Mouse (Mus musculus): ENCODE measurements around the gene Sohlh2. TPM values are rescaled to one million over a fixed set of nuclear protein-coding genes. Genes with fewer than 3 reads are reported as not detected.

Sohlh2 gene
- total and polyA plus RNA-seq, 2 experiments from 2014 or later = not detected

DNA sequence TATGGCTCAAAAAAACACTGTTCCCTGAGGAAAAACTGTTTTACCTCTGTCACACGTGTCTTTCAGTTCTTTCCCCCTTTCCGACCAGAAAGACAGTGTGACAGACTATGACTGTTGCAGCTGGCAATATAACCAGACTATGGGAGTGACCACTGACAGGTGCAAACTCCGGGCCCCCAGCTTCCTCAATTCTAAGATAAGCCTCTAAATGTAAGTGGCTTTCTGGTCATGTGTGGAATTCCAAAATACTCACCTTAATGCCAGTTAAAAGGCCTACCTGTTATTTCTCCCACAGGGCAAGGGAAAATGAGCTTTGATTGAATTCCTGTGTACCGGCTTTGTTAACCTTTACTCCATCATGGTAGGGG lies 45.4 kb downstream of the Sohlh2 start:
- WGBS = 17% methylated on average over 4 of the region's 4 CpGs
- H3K4me2 ChIP-seq (ENCODE audit: low read depth, low read length, poor library complexity, severe bottlenecking) = peak overlapping the region; percentile 35; the same call in 1 of the 2 replicates
- no peaks in the 10 kb centered on the region for H3K27me3 ChIP-seq (ENCODE audit: insufficient read depth, low read length)
- no peak overlapping the region for H3K9ac ChIP-seq (replicated peaks; ENCODE audit: low read length, poor library complexity, severe bottlenecking)
- no peaks in the 10 kb centered on the region for H3K36me3 ChIP-seq (ENCODE audit: insufficient read depth, low read length)
- H3K27ac ChIP-seq (ENCODE audit: low read depth, low read length) = no peak overlapping the region
- no peak for TF ChIP-seq CTCF (IDR thresholded peaks at IDR 0.05)
- H3K4me3 ChIP-seq (ENCODE audit: low read depth, low read length) = no peak overlapping the region
- H3K4me1 ChIP-seq (ENCODE audit: insufficient read depth, low read length) = peaks cover 5% of the 10 kb centered on the region; the same call in 1 of the 2 replicates
- DNase-seq (ENCODE audit: low spot score) (no peak), ATAC-seq (ENCODE audit: low FRiP score) (no peak)
- H3K9me3 ChIP-seq (ENCODE audit: low read length) = no peaks in the 10 kb centered on the region

DNA sequence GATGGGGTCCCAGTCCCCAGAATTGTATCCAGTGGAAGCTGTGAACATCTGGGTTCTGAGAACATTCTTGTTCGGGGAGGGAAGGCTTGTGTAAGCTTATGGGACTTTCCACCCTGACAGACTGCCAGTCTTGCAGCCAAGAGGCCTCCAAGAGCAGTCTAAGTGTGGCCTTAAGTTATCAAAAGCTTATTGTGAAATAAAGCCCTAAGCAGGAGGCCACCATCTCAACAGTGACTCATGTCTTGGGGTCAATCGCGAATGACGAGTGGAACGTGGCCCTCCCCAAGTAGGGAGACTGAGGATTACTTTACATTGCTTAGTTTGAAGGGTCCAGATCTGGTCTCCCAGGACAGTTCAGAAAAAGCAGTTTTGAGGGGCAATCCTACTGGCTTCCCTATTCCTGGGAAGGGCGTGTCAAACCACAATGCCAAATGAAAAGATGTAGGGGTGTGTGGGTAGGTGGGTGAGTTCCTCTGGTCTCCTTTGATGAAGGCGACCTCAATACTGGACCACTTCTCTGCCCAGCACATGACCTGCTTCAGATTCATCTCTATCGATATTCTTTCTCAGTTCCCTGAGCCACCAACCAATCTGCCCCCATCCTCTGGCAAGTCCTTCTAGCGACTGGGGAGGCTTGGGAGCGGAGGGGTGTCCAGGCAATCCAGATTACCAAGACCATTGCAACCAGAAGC lies 60.0 kb downstream of the Sohlh2 start, which contains the start of gene Dclk1:
Gene Dclk1, plus strand, starts transcription at position 635 of the 692 bp plus-strand sequence.
- WGBS = 29% methylated on average over 10 of the region's 10 CpGs
- H3K4me1 ChIP-seq (ENCODE audit: insufficient read depth, low read length) = peaks cover 8% of the 10 kb centered on the region; the same call in 1 of the 2 replicates
- H3K27me3 ChIP-seq (ENCODE audit: insufficient read depth, low read length) = no peaks in the 10 kb centered on the region
- no peaks in the 10 kb centered on the region for H3K9me3 ChIP-seq (ENCODE audit: low read length)
- H3K4me2 ChIP-seq (ENCODE audit: low read depth, low read length, poor library complexity, severe bottlenecking) = peak within 1 kb of the TSS; percentile 73
- DNase-seq (ENCODE audit: low spot score) (no peak), ATAC-seq (ENCODE audit: low FRiP score) (no peak; the same call in 1 of the 2 replicates)
- no peaks in the 10 kb centered on the region for H3K36me3 ChIP-seq (ENCODE audit: insufficient read depth, low read length)
- peak within 1 kb of the TSS; percentile 68 for H3K4me3 ChIP-seq (ENCODE audit: low read depth, low read length)
- H3K9ac ChIP-seq (replicated peaks; ENCODE audit: low read length, poor library complexity, severe bottlenecking) = peak within 1 kb of the TSS; percentile 88
- peak within 1 kb of the TSS; percentile 98 for H3K27ac ChIP-seq (ENCODE audit: low read depth, low read length)
- no peak for TF ChIP-seq CTCF (IDR thresholded peaks at IDR 0.05)

DNA sequence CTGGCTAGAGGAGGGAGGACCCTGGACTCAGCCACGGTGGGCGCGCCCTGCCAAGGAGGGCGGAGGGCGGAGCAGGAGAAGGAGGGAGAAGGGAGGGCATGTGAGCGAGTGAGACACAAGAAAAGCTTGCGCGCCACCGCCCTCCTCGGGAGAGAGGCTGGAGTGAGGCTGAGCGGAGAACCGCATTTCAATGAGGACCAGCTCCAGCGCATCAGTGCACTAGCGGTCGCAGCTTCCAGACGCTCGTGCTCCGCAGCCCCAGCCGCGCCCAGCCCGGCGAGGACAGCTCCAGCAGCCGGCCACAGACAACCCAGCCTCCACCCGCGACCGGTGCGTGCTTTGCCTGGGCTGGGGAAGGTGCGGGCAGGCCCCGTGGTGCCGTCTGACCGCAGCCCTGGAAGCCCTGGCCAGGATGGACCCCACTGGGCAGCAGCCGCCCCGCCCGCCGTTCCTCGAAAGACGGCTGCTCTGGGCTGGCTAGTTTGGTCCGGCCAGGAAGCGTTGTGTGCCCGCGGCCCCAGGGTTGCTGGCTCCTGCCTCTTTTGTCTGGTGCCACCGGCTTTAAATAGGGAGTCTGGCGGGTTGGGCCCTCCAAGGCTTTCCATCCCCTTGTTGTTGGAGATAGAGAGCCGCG lies 60.7 kb downstream of the Sohlh2 start:
- Histone ChIP-seq H3K4me3 (ENCODE audit: low read depth, low read length) (peak overlapping the region; percentile 68), H3K4me2 (ENCODE audit: low read depth, low read length, poor library complexity, severe bottlenecking) (peak overlapping the region; percentile 73), H3K9me3 (ENCODE audit: low read length) (no peaks in the 10 kb centered on the region), H3K4me1 (ENCODE audit: insufficient read depth, low read length) (peaks cover 8% of the 10 kb centered on the region; the same call in 1 of the 2 replicates), H3K36me3 (ENCODE audit: insufficient read depth, low read length) (0 out of 2 replicates have a peak, but pooled peaks cover 5% of the 10 kb centered on the region), H3K9ac (replicated peaks; ENCODE audit: low read length, poor library complexity, severe bottlenecking) (peak overlapping the region; percentile 88), H3K27ac (ENCODE audit: low read depth, low read length) (peak overlapping the region; percentile 98), H3K27me3 (ENCODE audit: insufficient read depth, low read length) (no peaks in the 10 kb centered on the region)
- ATAC-seq (ENCODE audit: low FRiP score) (peak; percentile 94), DNase-seq (ENCODE audit: low spot score) (peak; percentile 96)
- WGBS = 0% methylated on average over 36 of the region's 45 CpGs
- TF ChIP-seq CTCF (IDR thresholded peaks at IDR 0.05) = peak; percentile 72

DNA sequence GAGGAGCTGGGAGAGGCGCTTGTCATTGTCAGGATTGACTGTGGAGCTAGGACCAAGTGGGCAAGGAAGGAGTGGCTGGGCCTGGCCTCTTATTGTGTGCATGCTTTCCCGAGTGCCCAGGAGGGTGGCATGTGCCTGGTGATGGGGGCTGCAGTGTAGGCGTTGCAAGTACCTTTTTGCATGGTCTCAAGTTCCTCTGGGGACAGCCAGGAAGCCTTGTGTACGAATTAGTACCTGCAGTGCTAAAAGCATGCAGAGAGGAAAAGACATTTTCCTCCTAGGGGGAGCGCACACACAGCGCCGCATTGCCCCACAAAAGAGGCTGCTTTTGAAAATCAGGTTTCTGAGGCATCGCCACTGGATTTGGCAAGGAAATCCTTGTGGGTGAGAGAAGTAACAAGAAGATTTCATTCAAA lies 61.2 kb downstream of the Sohlh2 start:
- WGBS = 4% methylated on average over 8 of the region's 8 CpGs
- TF ChIP-seq CTCF (IDR thresholded peaks at IDR 0.05) = peak; percentile 25; the same call in 1 of the 2 replicates
- H3K4me1 ChIP-seq (ENCODE audit: insufficient read depth, low read length) = peaks cover 8% of the 10 kb centered on the region; the same call in 1 of the 2 replicates
- H3K4me2 ChIP-seq (ENCODE audit: low read depth, low read length, poor library complexity, severe bottlenecking) = peak overlapping the region; percentile 73
- no peak for DNase-seq (ENCODE audit: low spot score)
- H3K27me3 ChIP-seq (ENCODE audit: insufficient read depth, low read length) = no peaks in the 10 kb centered on the region
- no peaks in the 10 kb centered on the region for H3K9me3 ChIP-seq (ENCODE audit: low read length)
- H3K4me3 ChIP-seq (ENCODE audit: low read depth, low read length) = peak overlapping the region; percentile 68
- peak overlapping the region; percentile 88 for H3K9ac ChIP-seq (replicated peaks; ENCODE audit: low read length, poor library complexity, severe bottlenecking)
- peak overlapping the region; percentile 98 for H3K27ac ChIP-seq (ENCODE audit: low read depth, low read length)
- peak; percentile 66 for ATAC-seq (ENCODE audit: low FRiP score)
- 0 out of 2 replicates have a peak, but pooled peaks cover 6% of the 10 kb centered on the region for H3K36me3 ChIP-seq (ENCODE audit: insufficient read depth, low read length)

- Histone ChIP-seq H3K4me2 (ENCODE audit: low read depth, low read length, poor library complexity, severe bottlenecking) (peak overlapping the region; percentile 73), H3K9ac (replicated peaks; ENCODE audit: low read length, poor library complexity, severe bottlenecking) (peak overlapping the region; percentile 88), H3K27me3 (ENCODE audit: insufficient read depth, low read length) (no peaks in the 10 kb centered on the region), H3K27ac (ENCODE audit: low read depth, low read length) (peak overlapping the region; percentile 98; the same call in 1 of the 2 replicates), H3K36me3 (ENCODE audit: insufficient read depth, low read length) (peaks cover 11% of the 10 kb centered on the region; the same call in 1 of the 2 replicates), H3K4me1 (ENCODE audit: insufficient read depth, low read length) (peaks cover 8% of the 10 kb centered on the region; the same call in 1 of the 2 replicates), H3K9me3 (ENCODE audit: low read length) (no peaks in the 10 kb centered on the region), H3K4me3 (ENCODE audit: low read depth, low read length) (peak overlapping the region; percentile 68)
- TF ChIP-seq CTCF (IDR thresholded peaks at IDR 0.05) = no peak
- DNase-seq (ENCODE audit: low spot score) = peak; percentile 49
- no peak for ATAC-seq (ENCODE audit: low FRiP score)
- 23% methylated on average over 6 of the region's 6 CpGs for WGBS
Measured at GRCm38 (mm10) chr3:55244087-55244486, 62.3 kb downstream of the Sohlh2 start.
